Mouse (Mus musculus): ENCODE results near the gene Xpa.
A peak's percentile ranks its signal among the peaks of the same experiment; 100 is the strongest.

DNA sequence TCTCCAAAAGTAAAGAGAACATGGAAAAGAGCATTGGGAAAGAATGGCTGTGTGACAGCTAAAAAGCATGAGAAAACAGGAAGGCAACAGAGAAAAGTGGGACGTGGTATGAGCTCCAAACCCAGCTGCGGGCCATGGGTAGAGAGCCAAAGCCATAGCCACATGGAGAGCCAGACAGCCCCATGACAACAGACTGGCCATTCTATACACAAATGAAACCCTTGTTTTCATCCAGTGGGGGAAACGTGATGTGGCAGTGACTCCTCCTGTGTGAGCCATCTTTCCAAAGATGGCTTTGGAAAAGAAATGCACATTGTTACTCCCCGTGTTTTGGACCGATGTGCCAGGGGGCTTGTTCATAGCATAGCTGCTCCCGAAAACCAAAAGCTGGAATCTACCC is 402 bp upstream of the Xpa start:
- TF ChIP-seq CTCF (IDR thresholded peaks at IDR 0.05), result no peak
- TF ChIP-seq EP300 (IDR thresholded peaks at IDR 0.05; ENCODE audit: insufficient read depth, low read depth, low read length), result 0 out of 2 replicates have a peak, but pooled peaks have one; percentile 5
- TF ChIP-seq POLR2A (IDR thresholded peaks at IDR 0.05; ENCODE audit: insufficient read depth, low read depth, low read length), result no peak
